Mouse (Mus musculus) adrenal gland, postnatal 36 days (tissue): ENCODE results near the gene Sycp1. TPM values are rescaled to one million over a fixed set of nuclear protein-coding genes. Genes with fewer than 3 reads are reported as not detected.

Experiments used
- total RNA-seq, 2 experiments: library from RNA; stranded (reverse); gene quantifications; 2 replicates each; pipeline ENCODE4 v1.2.3; 2021

Gene Sycp1
- total RNA-seq, 2 experiments from 2014 or later = not detected

Other genes starting within 250 kb of the Sycp1 start
- 1 to 10 TPM; 5.6 to 6.1 TPM for gene Tspan2, start 201.6 kb downstream of the Sycp1 start, total RNA-seq
- gene Tshb, start 153.4 kb downstream of the Sycp1 start, total RNA-seq = not detected
- not detected for gene Nr1h5, start 28.0 kb upstream of the Sycp1 start, total RNA-seq
- gene Sike1, start 59.6 kb upstream of the Sycp1 start, total RNA-seq = 10 to 100 TPM; 71.7 to 74.6 TPM
- gene Csde1, start 84.3 kb upstream of the Sycp1 start, total RNA-seq = 100 to 1,000 TPM; 398 to 439 TPM
- 10 to 100 TPM; 59.2 to 64.6 TPM for gene Nras, start 122.2 kb upstream of the Sycp1 start, total RNA-seq
- not detected for gene Ampd1, start 137.9 kb upstream of the Sycp1 start, total RNA-seq
- gene Dennd2c, start 166.5 kb upstream of the Sycp1 start, total RNA-seq = 1 to 10 TPM; 1.5 to 1.7 TPM
- 10 to 100 TPM; 55.9 to 56.4 TPM for gene Bcas2, start 235.6 kb upstream of the Sycp1 start, total RNA-seq